Mouse (Mus musculus): ENCODE measurements at regions not wholly inside any gene's neighbourhood (a gene's known extent, or its start where the extent isn't known, plus 50 kb on each side); places are given as distances from the start of the nearest gene placed in this dataset.

GRCm38 (mm10) chr2:166375639-166376038, 220.2 kb upstream of the Sulf2 start:
- TF ChIP-seq CTCF (IDR thresholded peaks at IDR 0.05; ENCODE audit: insufficient read depth, low read length) (no peak), POLR2A (IDR thresholded peaks at IDR 0.05; ENCODE audit: borderline replicate concordance, extremely low read depth, low read depth, low read length) (no peak)
